Mouse (Mus musculus): ENCODE data around the gene Mcm3ap. TPM values are rescaled to one million over a fixed set of nuclear protein-coding genes. Genes with fewer than 3 reads are reported as not detected.

The Mcm3ap gene
- polyA plus RNA-seq, 1 experiment, result 66.6 TPM

DNA sequence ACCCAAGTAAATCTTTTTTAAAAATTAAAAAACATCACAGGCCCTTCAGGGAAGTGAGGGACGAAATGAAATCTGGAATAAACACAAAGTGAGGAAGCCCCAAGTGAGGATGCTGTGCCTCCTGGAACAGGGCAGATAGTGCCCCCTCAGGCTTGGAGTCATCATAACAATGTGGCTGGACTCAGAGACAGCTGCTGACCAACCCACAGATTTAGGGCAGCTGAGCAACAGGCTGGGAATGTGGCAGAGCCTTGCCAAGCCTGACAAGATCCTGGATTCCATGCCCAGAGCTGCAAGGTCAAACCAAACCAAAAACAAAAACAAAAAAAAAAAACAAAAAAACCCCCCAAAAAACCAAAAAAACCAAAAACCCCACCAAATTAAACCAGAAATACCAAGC lies 7.5 kb upstream of the Mcm3ap start:
- H3K36me3 ChIP-seq (ENCODE audit: control insufficient read depth, insufficient read depth, low read length, poor library complexity, severe bottlenecking), result no peaks in the 10 kb centered on the region
- no peak for TF ChIP-seq CTCF (IDR thresholded peaks at IDR 0.05; ENCODE audit: low read depth, low read length)
- no peak for TF ChIP-seq EP300 (IDR thresholded peaks at IDR 0.05; ENCODE audit: insufficient read depth, low read depth, low read length)
- no peak for TF ChIP-seq POLR2A (IDR thresholded peaks at IDR 0.05; ENCODE audit: insufficient read depth, low read length)
- peaks cover 5% of the 10 kb centered on the region for H3K4me1 ChIP-seq (ENCODE audit: control insufficient read depth, insufficient read depth, low read length)
- no peak overlapping the region for H3K9ac ChIP-seq (ENCODE audit: low read depth, poor library complexity, severe bottlenecking)
- peaks cover 14% of the 10 kb centered on the region for H3K9me3 ChIP-seq (replicated peaks; ENCODE audit: control insufficient read depth, insufficient read depth, low read length, poor library complexity, severe bottlenecking)
- no peak overlapping the region for H3K27ac ChIP-seq (ENCODE audit: insufficient read depth, low read length)
- no peaks in the 10 kb centered on the region for H3K27me3 ChIP-seq (ENCODE audit: control insufficient read depth, insufficient read depth, low read length, poor library complexity, severe bottlenecking)
- H3K4me3 ChIP-seq (ENCODE audit: low read depth, low read length), result no peak overlapping the region

GRCm38 (mm10) chr10:76462312-76462711 lies 6.4 kb upstream of the Mcm3ap start:
- Histone ChIP-seq H3K4me1 (ENCODE audit: control insufficient read depth, insufficient read depth, low read length) (peaks cover 5% of the 10 kb centered on the region), H3K36me3 (ENCODE audit: control insufficient read depth, insufficient read depth, low read length, poor library complexity, severe bottlenecking) (no peaks in the 10 kb centered on the region), H3K9ac (ENCODE audit: low read depth, poor library complexity, severe bottlenecking) (0 out of 2 replicates have a peak overlapping the region, but pooled peaks have one; percentile 31), H3K27ac (ENCODE audit: insufficient read depth, low read length) (peak overlapping the region; percentile 26; the same call in 1 of the 2 replicates), H3K9me3 (replicated peaks; ENCODE audit: control insufficient read depth, insufficient read depth, low read length, poor library complexity, severe bottlenecking) (peaks cover 14% of the 10 kb centered on the region), H3K27me3 (ENCODE audit: control insufficient read depth, insufficient read depth, low read length, poor library complexity, severe bottlenecking) (no peaks in the 10 kb centered on the region), H3K4me3 (ENCODE audit: low read depth, low read length) (peak overlapping the region; percentile 18; the same call in 1 of the 2 replicates)
- TF ChIP-seq POLR2A (IDR thresholded peaks at IDR 0.05; ENCODE audit: insufficient read depth, low read length), result no peak
- no peak for TF ChIP-seq EP300 (IDR thresholded peaks at IDR 0.05; ENCODE audit: insufficient read depth, low read depth, low read length)
- no peak for TF ChIP-seq CTCF (IDR thresholded peaks at IDR 0.05; ENCODE audit: low read depth, low read length)

DNA sequence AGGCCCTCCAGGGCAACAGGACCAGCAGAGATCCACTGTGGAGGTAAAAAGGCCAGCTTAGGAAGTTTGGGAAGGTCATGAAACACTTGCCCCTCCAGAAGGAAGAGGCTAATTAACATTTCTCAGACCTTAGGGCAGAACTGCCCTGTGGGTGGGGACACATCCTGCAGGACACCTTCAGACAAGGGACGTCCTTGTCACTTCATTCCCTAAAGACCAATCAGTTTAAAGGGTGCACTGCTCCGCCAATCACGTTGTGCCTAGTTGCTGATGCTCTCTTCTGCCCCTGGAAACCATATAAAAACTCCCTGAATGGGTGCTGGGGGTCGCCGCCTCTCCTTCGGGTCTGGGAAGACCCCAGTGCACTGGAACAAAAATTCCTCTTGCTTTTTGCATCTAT lies 6.0 kb upstream of the Mcm3ap start:
- Histone ChIP-seq H3K9me3 (replicated peaks; ENCODE audit: control insufficient read depth, insufficient read depth, low read length, poor library complexity, severe bottlenecking) (peaks cover 14% of the 10 kb centered on the region), H3K4me3 (ENCODE audit: low read depth, low read length) (peak overlapping the region; percentile 65), H3K27ac (ENCODE audit: insufficient read depth, low read length) (peak overlapping the region; percentile 26; the same call in 1 of the 2 replicates), H3K4me1 (ENCODE audit: control insufficient read depth, insufficient read depth, low read length) (peaks cover 5% of the 10 kb centered on the region), H3K27me3 (ENCODE audit: control insufficient read depth, insufficient read depth, low read length, poor library complexity, severe bottlenecking) (no peaks in the 10 kb centered on the region), H3K36me3 (ENCODE audit: control insufficient read depth, insufficient read depth, low read length, poor library complexity, severe bottlenecking) (no peaks in the 10 kb centered on the region), H3K9ac (ENCODE audit: low read depth, poor library complexity, severe bottlenecking) (peak overlapping the region; percentile 61)
- TF ChIP-seq CTCF (IDR thresholded peaks at IDR 0.05; ENCODE audit: low read depth, low read length) (no peak), EP300 (IDR thresholded peaks at IDR 0.05; ENCODE audit: insufficient read depth, low read depth, low read length) (no peak), POLR2A (IDR thresholded peaks at IDR 0.05; ENCODE audit: insufficient read depth, low read length) (no peak)

DNA sequence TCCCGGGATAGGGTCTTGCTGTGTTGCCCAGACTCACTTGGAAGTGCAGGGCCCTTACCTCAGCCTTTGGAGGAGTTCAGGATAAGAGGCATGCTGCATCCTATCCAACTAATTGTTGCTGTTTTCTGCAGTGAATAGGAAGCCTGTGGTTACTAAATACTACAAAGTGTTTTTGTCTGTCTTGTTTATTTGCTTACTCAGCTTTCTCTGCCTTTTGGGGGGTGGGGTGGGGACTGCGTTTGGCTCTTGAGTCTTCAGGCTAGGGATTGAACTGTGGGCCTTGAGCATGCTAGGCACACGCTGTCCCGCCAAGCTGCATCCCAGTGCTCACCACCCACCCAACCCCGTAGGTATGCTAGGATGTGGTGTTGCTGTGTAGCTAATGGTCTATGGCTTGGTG lies 5.0 kb downstream of the Mcm3ap start:
- no peaks in the 10 kb centered on the region for H3K27me3 ChIP-seq (ENCODE audit: control insufficient read depth, insufficient read depth, low read length, poor library complexity, severe bottlenecking)
- no peaks in the 10 kb centered on the region for H3K4me1 ChIP-seq (ENCODE audit: control insufficient read depth, insufficient read depth, low read length)
- TF ChIP-seq EP300 (IDR thresholded peaks at IDR 0.05; ENCODE audit: insufficient read depth, low read depth, low read length) (no peak), CTCF (IDR thresholded peaks at IDR 0.05; ENCODE audit: low read depth, low read length) (no peak), POLR2A (IDR thresholded peaks at IDR 0.05; ENCODE audit: insufficient read depth, low read length) (no peak)
- no peak overlapping the region for H3K9ac ChIP-seq (ENCODE audit: low read depth, poor library complexity, severe bottlenecking)
- no peak overlapping the region for H3K4me3 ChIP-seq (ENCODE audit: low read depth, low read length)
- no peak overlapping the region for H3K27ac ChIP-seq (ENCODE audit: insufficient read depth, low read length)
- no peaks in the 10 kb centered on the region for H3K9me3 ChIP-seq (replicated peaks; ENCODE audit: control insufficient read depth, insufficient read depth, low read length, poor library complexity, severe bottlenecking)
- H3K36me3 ChIP-seq (ENCODE audit: control insufficient read depth, insufficient read depth, low read length, poor library complexity, severe bottlenecking), result peaks cover 49% of the 10 kb centered on the region

DNA sequence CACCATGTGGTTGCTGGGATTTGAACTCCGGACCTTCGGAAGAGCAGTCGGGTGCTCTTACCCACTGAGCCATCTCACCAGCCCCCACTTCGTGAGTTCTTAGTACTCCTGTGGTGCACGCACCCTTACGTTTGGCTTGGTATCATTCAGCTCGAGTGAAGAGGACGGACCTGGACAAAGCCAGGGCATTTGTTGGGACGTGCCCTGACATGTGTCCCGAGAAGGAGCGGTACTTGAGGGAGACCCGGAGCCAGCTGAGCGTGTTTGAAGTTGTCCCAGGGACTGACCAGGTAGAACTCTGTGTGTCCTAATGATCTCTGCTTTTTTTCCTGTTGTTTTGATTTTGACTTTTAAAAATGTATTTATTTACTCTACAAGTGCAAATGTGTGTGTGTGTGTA lies 12.1 kb downstream of the Mcm3ap start:
- peaks cover 62% of the 10 kb centered on the region for H3K36me3 ChIP-seq (ENCODE audit: control insufficient read depth, insufficient read depth, low read length, poor library complexity, severe bottlenecking)
- no peaks in the 10 kb centered on the region for H3K9me3 ChIP-seq (replicated peaks; ENCODE audit: control insufficient read depth, insufficient read depth, low read length, poor library complexity, severe bottlenecking)
- peak overlapping the region; percentile 5 for H3K9ac ChIP-seq (ENCODE audit: low read depth, poor library complexity, severe bottlenecking)
- H3K4me3 ChIP-seq (ENCODE audit: low read depth, low read length), result peak overlapping the region; percentile 31; the same call in 1 of the 2 replicates
- H3K27ac ChIP-seq (ENCODE audit: insufficient read depth, low read length), result peak overlapping the region; percentile 74
- TF ChIP-seq POLR2A (IDR thresholded peaks at IDR 0.05; ENCODE audit: insufficient read depth, low read length) (no peak), EP300 (IDR thresholded peaks at IDR 0.05; ENCODE audit: insufficient read depth, low read depth, low read length) (peak; percentile 36; the same call in 1 of the 2 replicates)
- H3K27me3 ChIP-seq (ENCODE audit: control insufficient read depth, insufficient read depth, low read length, poor library complexity, severe bottlenecking), result no peaks in the 10 kb centered on the region
- H3K4me1 ChIP-seq (ENCODE audit: control insufficient read depth, insufficient read depth, low read length), result no peaks in the 10 kb centered on the region

- H3K4me1 ChIP-seq (ENCODE audit: control insufficient read depth, insufficient read depth, low read length), result no peaks in the 10 kb centered on the region
- H3K4me3 ChIP-seq (ENCODE audit: low read depth, low read length), result peak overlapping the region; percentile 31; the same call in 1 of the 2 replicates
- no peaks in the 10 kb centered on the region for H3K27me3 ChIP-seq (ENCODE audit: control insufficient read depth, insufficient read depth, low read length, poor library complexity, severe bottlenecking)
- H3K27ac ChIP-seq (ENCODE audit: insufficient read depth, low read length), result peak overlapping the region; percentile 74
- TF ChIP-seq EP300 (IDR thresholded peaks at IDR 0.05; ENCODE audit: insufficient read depth, low read depth, low read length) (no peak), CTCF (IDR thresholded peaks at IDR 0.05; ENCODE audit: low read depth, low read length) (no peak), POLR2A (IDR thresholded peaks at IDR 0.05; ENCODE audit: insufficient read depth, low read length) (no peak)
- no peaks in the 10 kb centered on the region for H3K9me3 ChIP-seq (replicated peaks; ENCODE audit: control insufficient read depth, insufficient read depth, low read length, poor library complexity, severe bottlenecking)
- peak overlapping the region; percentile 5; the same call in 1 of the 2 replicates for H3K9ac ChIP-seq (ENCODE audit: low read depth, poor library complexity, severe bottlenecking)
- peaks cover 59% of the 10 kb centered on the region for H3K36me3 ChIP-seq (ENCODE audit: control insufficient read depth, insufficient read depth, low read length, poor library complexity, severe bottlenecking)
Observed at GRCm38 (mm10) chr10:76481480-76481879, 12.8 kb downstream of the Mcm3ap start.

All from ES-Bruce4 (cell line).